Mouse (Mus musculus) v-Abl transformed pro-B cells (cell line): ENCODE measurements around the gene Adcy9.

Experiments used
- in situ Hi-C, 2 experiments: fragments of 400-800 bp; cut with MboI; formaldehyde crosslinking; loops; one replicate each; pipeline ENCODE4 v1.15.1; 2025; ENCODE audit not compliant: unreplicated experiment in 2 of 2

The Adcy9 gene

GRCm38 (mm10) chr16:4333371-4333770 lies 86.9 kb downstream of the Adcy9 start:
- in situ Hi-C loops = loop anchor here in 1 of 2 experiments (10.0 kb wide), 1 partner anchor 111 kb away; no protein-coding TSS in a partner anchor

- in situ Hi-C loops = no loop called here
These were observed 93.2 kb downstream of the Adcy9 start for GRCm38 (mm10) chr16:4327081-4327480.

- in situ Hi-C loops = no loop called here
These were observed 94.5 kb downstream of the Adcy9 start for GRCm38 (mm10) chr16:4325801-4326200.

GRCm38 (mm10) chr16:4324967-4325366 lies 95.3 kb downstream of the Adcy9 start:
- in situ Hi-C loops = no loop called here

GRCm38 (mm10) chr16:4320856-4321255 lies 99.4 kb downstream of the Adcy9 start:
- in situ Hi-C loops = no loop called here

GRCm38 (mm10) chr16:4318001-4318526 lies 102.2 kb downstream of the Adcy9 start:
- in situ Hi-C loops = loop anchor here (5.0 to 10.0 kb wide), 4 partner anchors 154 to 289 kb away; partner anchors contain the start of gene Srl (in 1 of the 2)

- in situ Hi-C loops = loop anchor here (5.0 to 10.0 kb wide), 4 partner anchors 156 to 291 kb away; partner anchors contain the start of gene Srl (in 1 of the 2)
These were observed 104.2 kb downstream of the Adcy9 start for GRCm38 (mm10) chr16:4316094-4316474.

GRCm38 (mm10) chr16:4315352-4316093 lies 104.8 kb downstream of the Adcy9 start:
- in situ Hi-C loops = loop anchor here (5.0 to 10.0 kb wide), 4 partner anchors 157 to 292 kb away; partner anchors contain the start of gene Srl (in 1 of the 2)

GRCm38 (mm10) chr16:4314891-4315290 lies 105.4 kb downstream of the Adcy9 start:
- in situ Hi-C loops = loop anchor here (5.0 to 10.0 kb wide), 4 partner anchors 157 to 292 kb away; partner anchors contain the start of gene Srl (in 1 of the 2)

GRCm38 (mm10) chr16:4312018-4312417 lies 108.3 kb downstream of the Adcy9 start:
- in situ Hi-C loops = loop anchor here in 1 of 2 experiments (5.0 to 10.0 kb wide), 2 partner anchors 233 to 295 kb away; partner anchors contain the start of gene Srl

GRCm38 (mm10) chr16:4311608-4312007 lies 108.7 kb downstream of the Adcy9 start:
- in situ Hi-C loops = loop anchor here in 1 of 2 experiments (5.0 to 10.0 kb wide), 2 partner anchors 233 to 296 kb away; partner anchors contain the start of gene Srl

GRCm38 (mm10) chr16:4307795-4308194 lies 112.5 kb downstream of the Adcy9 start:
- in situ Hi-C loops = loop anchor here in 1 of 2 experiments (5.0 to 10.0 kb wide), 2 partner anchors 505 to 837 kb away; partner anchors contain the start of gene Sec14l5

- in situ Hi-C loops = loop anchor here in 1 of 2 experiments (10.0 kb wide), 1 partner anchor 840 kb away; the partner anchor contains the start of gene Sec14l5
These were observed 115.9 kb downstream of the Adcy9 start for GRCm38 (mm10) chr16:4304176-4304922.

GRCm38 (mm10) chr16:4303554-4303953 lies 116.7 kb downstream of the Adcy9 start:
- in situ Hi-C loops = loop anchor here in 1 of 2 experiments (10.0 kb wide), 1 partner anchor 841 kb away; the partner anchor contains the start of gene Sec14l5

GRCm38 (mm10) chr16:4300280-4300679 lies 120.0 kb downstream of the Adcy9 start:
- in situ Hi-C loops = loop anchor here in 1 of 2 experiments (10.0 kb wide), 1 partner anchor 845 kb away; the partner anchor contains the start of gene Sec14l5

GRCm38 (mm10) chr16:4293259-4293658 lies 127.0 kb downstream of the Adcy9 start:
- in situ Hi-C loops = loop anchor here (5.0 kb wide), 2 partner anchors 226 to 456 kb away; no protein-coding TSS in a partner anchor

GRCm38 (mm10) chr16:4289507-4289906 lies 130.8 kb downstream of the Adcy9 start:
- in situ Hi-C loops = loop anchor here in 1 of 2 experiments (5.0 kb wide), 1 partner anchor 222 kb away; no protein-coding TSS in a partner anchor

GRCm38 (mm10) chr16:4286593-4286992 lies 133.7 kb downstream of the Adcy9 start:
- in situ Hi-C loops = loop anchor here in 1 of 2 experiments (5.0 kb wide), 1 partner anchor 219 kb away; no protein-coding TSS in a partner anchor

GRCm38 (mm10) chr16:4285257-4285656 lies 135.0 kb downstream of the Adcy9 start:
- in situ Hi-C loops = loop anchor here in 1 of 2 experiments (5.0 kb wide), 1 partner anchor 218 kb away; no protein-coding TSS in a partner anchor
